Mouse (Mus musculus) liver, embryonic 14.5 days (tissue): ENCODE measurements at regions not wholly inside any gene's neighbourhood (a gene's known extent, or its start where the extent isn't known, plus 50 kb on each side); places are given as distances from the start of the nearest gene placed in this dataset.

ENCODE experiments used
- CTCF ChIP-seq: IDR thresholded peaks from 2 replicates; pipeline ENCODE4 v1.5.1; 2016; ENCODE audit warnings: antibody characterized with exemption, low read depth, control low read depth
- EP300 ChIP-seq: IDR thresholded peaks from 2 replicates; pipeline ENCODE4 v1.6.1; 2016; ENCODE audit warnings: antibody characterized with exemption, low read depth

GRCm38 (mm10) chr15:28133171-28133810 is 70.3 kb upstream of the Dnah5 start:
- no peak for TF ChIP-seq CTCF
- TF ChIP-seq EP300: no peak
